Mouse (Mus musculus): Measurements from ENCODE around the gene Coil. TPM values are rescaled to one million over a fixed set of nuclear protein-coding genes. Genes with fewer than 3 reads are reported as not detected.
A peak's percentile ranks its signal among the peaks of the same experiment; 100 is the strongest.
"Not testable (repeated sequence)": the region's sequence is repeated elsewhere in the genome, so short reads cannot be mapped to it uniquely, and the experiment has no call there.

Coil gene
- total RNA-seq, 2 experiments from 2014 or later, result 9.1 to 10.9 TPM

- no peak for DNase-seq
These were observed 3.1 kb upstream of the Coil start, which contains the start of gene Elobl for GRCm38 (mm10) chr11:88966881-88967361. Gene Elobl (minus strand): TSS chr11:88966931.

GRCm38 (mm10) chr11:88973776-88974701 lies 4.0 kb downstream of the Coil start:
- peak; percentile 96 for DNase-seq

GRCm38 (mm10) chr11:88976320-88976719 lies 6.3 kb downstream of the Coil start:
- no peak for DNase-seq

DNA sequence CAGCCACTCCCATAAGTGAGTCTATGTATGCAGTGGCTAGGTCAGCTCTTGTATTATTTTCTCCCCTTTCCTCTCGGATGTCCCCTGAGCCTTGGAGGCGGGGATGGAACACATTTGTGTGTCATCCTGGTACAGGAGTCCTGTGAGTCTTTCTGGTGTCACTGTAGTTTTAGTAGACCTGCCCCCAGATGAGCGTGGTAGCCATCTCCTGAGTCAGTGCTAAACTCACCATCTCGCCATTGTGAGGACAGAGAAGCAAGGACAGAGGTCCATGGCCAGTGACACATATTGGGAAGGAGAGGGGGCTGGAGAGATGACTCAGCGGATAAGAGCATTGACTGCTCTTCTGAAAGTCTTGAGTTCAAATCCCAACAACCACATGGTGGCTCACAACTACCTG lies 7.1 kb downstream of the Coil start:
- no peak for DNase-seq

DNA sequence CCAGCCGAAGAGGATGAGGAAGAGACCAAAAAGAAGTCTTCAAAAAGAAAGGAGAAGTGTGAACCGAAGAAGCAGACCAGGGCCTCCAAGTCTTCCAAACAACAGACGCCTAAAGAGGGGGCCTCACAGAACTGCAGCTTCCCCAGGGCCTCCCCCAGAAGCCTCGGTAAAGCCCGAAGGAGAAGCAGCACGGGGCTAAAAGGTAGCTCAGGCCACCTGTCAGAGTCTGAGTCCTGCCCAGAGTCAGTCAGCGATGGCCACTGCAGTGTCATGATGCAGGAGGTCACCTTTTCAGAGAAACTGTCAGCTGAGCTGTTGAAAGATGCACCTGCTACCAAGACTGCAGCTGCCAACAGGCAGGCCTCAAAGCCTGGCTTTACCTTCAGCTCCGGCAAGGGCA lies 11.3 kb downstream of the Coil start:
- no peak for DNase-seq

DNA sequence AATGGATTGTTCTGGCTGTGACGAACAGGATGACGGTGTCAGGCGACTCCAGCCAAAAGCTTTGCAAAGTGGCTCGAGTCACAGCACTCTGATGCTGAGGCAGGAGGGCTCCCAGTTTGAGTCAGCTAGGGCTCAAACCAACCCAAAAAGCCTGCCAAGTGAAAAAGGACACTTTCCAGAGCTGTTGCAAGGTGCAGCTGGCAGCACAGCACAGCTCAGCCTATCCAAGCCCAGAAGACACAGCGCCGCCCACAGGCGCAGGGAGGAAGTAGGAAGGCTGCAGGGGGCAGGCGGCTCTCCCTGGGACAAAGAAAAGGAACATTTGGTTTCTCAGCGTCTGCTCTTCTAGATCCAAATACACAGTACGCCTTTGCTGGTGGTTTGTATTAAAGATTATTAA lies 16.6 kb downstream of the Coil start:
- DNase-seq, result no peak

DNA sequence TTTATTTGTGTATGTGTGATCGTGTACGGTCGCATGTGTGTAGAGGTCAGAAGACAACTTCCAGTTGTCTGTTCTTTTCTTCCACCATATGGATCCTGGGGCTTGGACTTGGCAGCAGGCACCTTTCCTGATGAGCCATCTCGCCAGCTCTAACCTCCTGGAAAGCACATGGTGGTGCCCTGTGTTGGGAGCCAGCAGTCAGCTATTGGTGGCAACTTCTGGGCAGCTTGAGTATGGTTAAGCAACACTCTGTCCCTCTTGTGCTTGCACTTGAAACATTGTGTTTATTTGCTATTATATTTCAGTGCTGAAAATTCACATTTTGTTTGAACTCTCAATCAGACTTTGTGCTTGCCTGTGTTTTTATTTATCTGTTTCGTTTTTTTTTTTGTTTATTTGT lies 18.9 kb downstream of the Coil start:
- DNase-seq, result no peak

- DNase-seq, result no peak
These were observed 19.5 kb downstream of the Coil start for GRCm38 (mm10) chr11:88989530-88989929.

- no peak for DNase-seq
These were observed 23.1 kb downstream of the Coil start for GRCm38 (mm10) chr11:88993186-88993585.

DNA sequence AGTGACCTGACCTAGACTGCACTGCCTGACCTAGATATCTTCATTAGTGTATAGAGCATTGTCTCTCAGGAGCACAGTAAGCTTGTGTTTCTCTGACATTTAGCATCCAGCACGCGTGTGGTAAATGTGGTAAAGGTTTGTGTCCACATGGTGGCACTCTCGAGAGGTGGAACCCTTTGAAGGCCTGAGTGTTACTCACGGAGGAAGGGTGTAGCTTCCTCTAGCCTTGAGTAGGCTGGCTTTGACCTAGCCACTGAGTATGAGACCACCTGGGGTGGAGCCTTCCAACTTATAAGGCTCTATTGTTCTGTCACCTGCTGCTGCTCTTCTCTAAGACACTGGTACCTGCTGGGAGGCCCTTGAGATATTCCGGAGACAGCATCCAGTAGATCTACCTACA lies 23.6 kb downstream of the Coil start:
- DNase-seq, result peak; percentile 85

DNA sequence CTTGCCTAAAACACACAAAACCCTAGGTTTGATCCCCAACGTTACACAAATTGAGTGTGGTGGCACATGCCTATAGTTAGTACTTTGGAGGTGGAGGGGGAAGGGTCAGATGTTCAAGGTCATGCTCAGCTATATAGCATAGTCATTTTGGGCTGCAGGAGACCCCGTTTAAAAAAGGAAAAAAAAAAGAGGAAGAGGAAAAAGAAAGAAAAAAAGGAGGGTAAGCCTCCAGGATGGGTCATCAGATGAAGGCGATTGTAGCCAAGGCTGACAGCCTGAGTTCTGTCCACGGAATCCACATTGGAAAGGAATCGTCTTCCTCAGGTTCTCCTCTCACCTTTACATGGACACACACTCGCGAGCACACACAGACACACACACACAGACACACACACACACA lies 24.4 kb downstream of the Coil start:
- no peak for DNase-seq

DNA sequence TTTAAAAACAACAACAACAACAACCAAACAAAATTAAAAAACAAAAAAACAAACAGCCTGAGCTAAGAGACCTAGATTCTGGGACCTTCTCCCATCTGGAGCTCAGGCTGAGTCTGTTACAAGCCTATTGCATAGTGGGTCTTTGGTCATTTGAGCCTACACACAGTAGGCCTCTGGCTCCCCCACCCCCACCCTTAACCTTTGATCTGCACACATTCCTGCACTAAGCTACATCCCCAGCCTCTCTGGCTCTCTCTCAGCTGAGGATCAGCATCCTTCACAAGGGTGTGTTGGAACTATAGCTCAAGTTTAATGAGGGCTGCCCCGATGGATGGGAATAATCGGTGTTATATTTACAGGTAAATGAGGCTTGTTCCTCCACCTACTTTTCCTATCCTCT lies 25.6 kb downstream of the Coil start:
- DNase-seq, result no peak

- no peak for DNase-seq
These were observed 26.4 kb downstream of the Coil start for GRCm38 (mm10) chr11:88996427-88996826.

DNA sequence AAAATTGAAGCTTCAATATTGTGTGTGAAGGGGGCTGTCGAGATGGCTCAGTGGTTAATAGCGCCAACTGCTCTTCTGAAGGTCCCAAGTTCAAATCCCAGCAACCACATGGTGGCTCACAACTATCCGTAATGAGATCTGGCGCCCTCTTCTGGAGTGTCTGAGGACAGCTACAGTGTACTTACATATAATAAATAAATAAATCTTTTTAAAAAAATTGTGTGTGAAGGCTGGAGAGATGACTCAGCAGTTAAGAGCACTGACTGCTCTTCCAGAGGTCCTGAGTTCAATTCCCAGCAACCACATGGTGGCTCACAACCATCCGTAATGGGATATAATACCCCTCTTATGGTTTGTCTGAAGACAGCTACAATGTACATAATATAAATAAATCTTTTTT lies 27.3 kb downstream of the Coil start:
- not testable (repeated sequence) for DNase-seq

- DNase-seq, result no peak
These were observed 28.4 kb downstream of the Coil start for GRCm38 (mm10) chr11:88998406-88998805.

DNA sequence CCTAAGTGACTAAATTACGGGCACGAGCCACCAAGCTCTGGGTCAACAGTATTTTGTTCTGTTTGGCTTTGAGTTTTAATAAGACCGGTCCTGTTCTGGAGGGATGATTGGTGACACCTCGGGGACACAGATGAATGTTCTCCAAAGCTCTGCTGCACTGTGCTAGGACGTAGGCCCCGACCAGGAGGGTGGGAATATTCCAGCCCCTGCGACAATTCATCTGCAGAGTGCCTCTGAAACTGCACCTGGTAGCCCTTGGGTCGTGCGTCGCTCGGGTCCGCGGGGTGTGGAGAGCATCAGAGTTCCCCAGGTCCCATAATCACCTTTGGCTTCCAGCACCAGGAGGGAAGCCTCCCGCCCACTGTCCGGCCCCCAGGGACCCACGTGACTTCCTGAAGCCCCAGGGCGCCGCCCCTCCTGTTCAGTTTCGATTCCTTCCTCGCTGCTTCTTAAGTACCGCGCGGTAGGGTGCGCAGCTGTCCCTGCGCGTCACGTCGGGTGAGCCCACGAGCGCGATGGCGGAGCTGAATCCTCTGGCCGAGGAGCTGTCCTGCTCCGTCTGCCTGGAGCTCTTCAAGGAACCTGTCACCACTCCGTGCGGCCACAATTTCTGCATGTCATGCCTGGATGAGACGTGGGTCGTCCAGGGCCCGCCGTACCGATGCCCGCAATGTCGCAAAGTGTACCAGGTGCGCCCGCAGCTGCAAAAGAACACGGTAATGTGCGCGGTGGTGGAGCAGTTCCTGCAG lies 29.1 kb downstream of the Coil start, which contains the start of gene Trim25:
Gene Trim25, plus strand, starts transcription at position 403 of the 749 bp plus-strand sequence.
- DNase-seq, result peak; percentile 96

DNA sequence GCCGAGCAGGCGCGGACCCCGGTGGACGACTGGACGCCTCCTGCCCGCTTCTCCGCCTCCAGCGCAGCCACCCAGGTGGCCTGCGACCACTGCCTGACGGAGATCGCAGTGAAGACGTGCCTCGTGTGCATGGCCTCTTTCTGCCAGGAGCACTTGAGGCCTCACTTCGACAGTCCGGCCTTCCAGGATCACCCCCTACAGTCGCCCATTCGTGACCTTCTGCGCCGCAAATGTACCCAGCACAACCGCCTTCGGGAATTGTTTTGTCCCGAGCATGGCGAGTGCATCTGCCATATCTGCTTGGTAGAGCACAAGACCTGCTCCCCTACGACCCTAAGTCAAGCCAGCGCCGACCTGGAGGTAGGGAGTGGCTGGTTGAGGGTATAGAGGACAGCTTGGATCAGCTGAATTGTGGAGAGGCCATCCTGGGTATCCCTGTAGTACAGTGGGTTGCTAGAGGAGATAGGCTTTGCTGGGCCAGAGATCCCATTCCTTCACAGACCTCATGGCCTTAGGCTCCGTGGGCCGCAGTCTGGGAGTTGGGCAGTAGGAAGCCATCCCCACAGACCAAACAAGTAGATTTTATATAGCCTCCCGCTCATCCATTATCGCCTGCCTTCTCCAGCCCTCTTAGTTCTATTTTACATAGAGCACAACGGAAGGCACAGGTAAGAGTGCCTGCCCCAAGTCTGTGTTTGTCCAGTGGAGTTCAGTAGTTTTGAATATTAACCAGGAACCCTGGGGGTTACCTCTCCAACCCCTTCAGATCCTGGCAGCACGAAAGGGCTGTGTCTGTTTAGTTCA lies 29.9 kb downstream of the Coil start:
- DNase-seq, result no peak

DNA sequence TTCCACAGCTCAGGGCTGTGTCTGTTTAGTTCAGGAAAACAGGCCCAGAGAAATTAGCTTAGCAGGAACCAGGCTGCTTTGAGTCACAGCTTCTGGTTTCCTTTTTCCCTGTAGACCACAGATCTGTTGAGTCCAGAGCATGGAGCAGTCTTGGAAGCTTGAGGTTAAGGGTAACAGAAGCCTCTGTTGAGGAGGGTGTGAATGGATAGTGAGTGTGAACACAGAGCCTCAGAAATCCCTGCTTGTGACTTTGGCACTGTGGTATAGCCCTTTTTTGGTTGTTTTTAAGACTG lies 30.4 kb downstream of the Coil start:
- no peak for DNase-seq

- DNase-seq, result no peak
These were observed 31.5 kb downstream of the Coil start for GRCm38 (mm10) chr11:89001569-89001968.

DNA sequence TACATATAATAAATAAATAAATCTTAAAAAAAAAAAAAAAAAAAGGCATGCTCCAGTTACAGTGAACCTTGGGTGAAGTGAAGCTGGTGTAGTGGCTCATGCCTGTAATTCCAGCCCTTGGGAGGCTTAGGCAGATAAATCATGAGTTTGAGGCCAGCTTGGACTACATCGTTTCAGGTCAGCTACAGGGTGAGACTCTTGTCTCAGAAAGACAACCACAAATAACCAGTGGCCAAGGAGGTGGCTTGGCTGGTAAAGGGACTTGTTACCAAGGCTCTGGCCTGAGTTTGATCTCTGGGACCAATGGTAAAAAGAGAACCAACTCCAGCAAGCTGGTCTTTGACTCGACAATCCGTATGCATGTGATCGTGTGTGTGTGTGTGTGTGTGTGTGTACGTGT lies 32.0 kb downstream of the Coil start:
- DNase-seq, result no peak

DNA sequence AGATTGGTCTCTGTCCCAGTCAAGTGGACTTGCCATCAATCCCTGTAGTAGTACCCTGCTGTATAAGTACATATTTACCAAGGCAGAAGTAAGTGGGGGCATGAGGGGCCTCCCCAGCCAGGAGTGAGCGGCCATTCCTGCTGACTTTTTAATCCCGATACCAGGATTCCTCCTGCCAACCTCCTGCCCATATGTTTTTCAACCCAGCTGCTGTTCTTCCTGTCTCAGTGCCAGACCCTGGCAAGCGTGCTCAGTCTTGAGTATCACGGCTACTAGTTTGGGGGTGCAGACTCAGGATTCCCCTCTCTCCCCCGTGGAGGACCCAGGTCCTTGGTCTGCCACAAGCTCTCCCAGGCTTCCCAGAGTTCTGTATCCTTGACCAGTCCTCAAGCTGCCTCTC lies 32.6 kb downstream of the Coil start:
- peak; percentile 49 for DNase-seq

GRCm38 (mm10) chr11:89003078-89003477 lies 33.0 kb downstream of the Coil start:
- peak; percentile 76 for DNase-seq

DNA sequence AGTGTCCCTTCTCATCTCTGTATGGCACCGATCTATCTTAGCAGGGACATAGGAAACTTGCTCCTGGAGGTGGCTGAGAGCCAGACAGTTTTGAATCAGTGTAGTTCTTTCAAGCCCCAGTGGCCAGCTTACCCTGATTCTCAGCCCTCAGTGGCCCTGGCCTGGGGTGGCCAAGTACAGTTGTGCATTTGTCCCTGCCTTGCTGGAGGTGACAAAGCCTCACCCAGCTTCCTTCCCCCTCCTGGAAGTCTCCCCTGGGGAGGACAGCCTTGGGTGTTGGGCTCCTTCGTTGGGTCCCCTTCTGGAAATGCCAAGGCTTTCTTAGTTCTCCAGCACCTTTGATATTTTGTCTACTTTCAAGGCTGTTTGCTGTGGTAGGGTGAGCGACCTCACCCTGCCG lies 33.7 kb downstream of the Coil start:
- peak; percentile 71 for DNase-seq
